Mouse (Mus musculus) liver, embryonic 12.5 days (tissue): Measurements from ENCODE around the gene Ltv1. TPM values are rescaled to one million over a fixed set of nuclear protein-coding genes. Genes with fewer than 3 reads are reported as not detected.
"Not testable (repeated sequence)": the region's sequence is repeated elsewhere in the genome, so short reads cannot be mapped to it uniquely, and the experiment has no call there.

Experiments used
- ATAC-seq: fragments of 200-750 bp; cut with Nextera tagmentation; 2 replicates; pipeline ENCODE4 v1.8.0; 2017; ENCODE audit warnings: moderate number of reproducible peaks, mild to moderate bottlenecking, moderate library complexity
- H3K27ac ChIP-seq: fragments of 300-500 bp; sonication (generic); 2 replicates; pipeline ENCODE4 v1.5.1; 2016; ENCODE audit warnings: mild to moderate bottlenecking
- H3K27me3 ChIP-seq: fragments of 300-500 bp; sonication (generic); replicated peaks from 2 replicates; pipeline ENCODE4 v1.6.1; 2016; ENCODE audit warnings: mild to moderate bottlenecking, moderate library complexity
- H3K36me3 ChIP-seq: fragments of 300-500 bp; sonication (generic); 2 replicates; pipeline ENCODE4 v1.6.1; 2016; ENCODE audit warnings: mild to moderate bottlenecking, moderate library complexity
- H3K4me1 ChIP-seq: fragments of 300-500 bp; sonication (generic); 2 replicates; pipeline ENCODE4 v1.6.1; 2016
- H3K4me2 ChIP-seq: fragments of 300-500 bp; sonication (generic); 2 replicates; pipeline ENCODE4 v1.6.1; 2016; ENCODE audit warnings: mild to moderate bottlenecking, moderate library complexity
- H3K4me3 ChIP-seq: fragments of 300-500 bp; sonication (generic); 2 replicates; pipeline ENCODE4 v1.5.1; 2016; ENCODE audit warnings: mild to moderate bottlenecking, moderate library complexity
- H3K9ac ChIP-seq: fragments of 300-500 bp; sonication (generic); 2 replicates; pipeline ENCODE4 v1.6.1; 2016; ENCODE audit warnings: mild to moderate bottlenecking, moderate library complexity
- H3K9me3 ChIP-seq: fragments of 300-500 bp; sonication (generic); replicated peaks from 2 replicates; pipeline ENCODE4 v1.6.1; 2016; ENCODE audit warnings: mild to moderate bottlenecking, moderate library complexity
- WGBS: fragments of 180-500 bp; shearing (Covaris S2); methylation state at CpG from one replicate; pipeline ENCODE4 v1.1.7; 2016; ENCODE audit not compliant: insufficient replicate concordance; 5-methylcytosine and 5-hydroxymethylcytosine counted together
- polyA plus RNA-seq: library from polyadenylated mRNA; unstranded; fragments of >200 nt; fragmentation: Nextera tagmentation; extraction: Ambion mirVana; gene quantifications from 2 replicates; pipeline ENCODE4 v1.2.1, GENCODE M21; 2016

Ltv1 gene
- polyA plus RNA-seq, 1 experiment from 2014 or later, result 58.3 TPM

DNA sequence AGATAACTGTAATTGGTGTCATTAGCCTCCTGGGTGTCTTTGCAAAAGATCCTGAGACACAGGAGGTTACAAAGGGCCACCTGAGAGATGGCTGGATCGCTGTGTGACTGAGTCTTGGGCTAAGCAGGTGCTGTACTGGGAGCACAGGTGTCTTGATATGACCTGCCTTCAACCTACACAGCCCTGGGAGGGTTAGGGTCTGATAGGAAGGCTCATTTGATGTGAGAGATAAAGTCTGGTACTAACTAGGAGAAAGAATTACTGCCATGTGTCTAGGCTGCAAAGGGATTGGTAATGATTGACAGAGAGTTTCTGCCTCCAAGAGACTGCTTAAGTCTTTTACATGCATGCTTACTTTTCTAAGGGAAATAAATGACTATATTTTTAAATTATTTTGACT is 27.1 kb upstream of the Ltv1 start:
- no peak for ATAC-seq
- Histone ChIP-seq H3K4me1 (peaks cover 8% of the 10 kb centered on the region; the same call in 1 of the 2 replicates), H3K4me2 (no peak overlapping the region), H3K36me3 (peaks cover 3% of the 10 kb centered on the region; the same call in 1 of the 2 replicates), H3K9ac (no peak overlapping the region), H3K27me3 (no peaks in the 10 kb centered on the region), H3K4me3 (no peak overlapping the region), H3K9me3 (no peaks in the 10 kb centered on the region), H3K27ac (no peak overlapping the region)
- WGBS, result 39% methylated on average over 1 of the region's 1 CpGs

- H3K27ac ChIP-seq, result 0 out of 2 replicates have a peak overlapping the region, but pooled peaks have one; percentile 11
- no peak for ATAC-seq
Observed at GRCm38 (mm10) chr10:13213956-13214355, 21.0 kb upstream of the Ltv1 start.

GRCm38 (mm10) chr10:13212829-13213228 is 19.9 kb upstream of the Ltv1 start:
- Histone ChIP-seq H3K27ac (no peak overlapping the region), H3K36me3 (no peaks in the 10 kb centered on the region), H3K4me2 (no peak overlapping the region), H3K9ac (no peak overlapping the region), H3K9me3 (no peaks in the 10 kb centered on the region), H3K4me1 (peaks cover 8% of the 10 kb centered on the region; the same call in 1 of the 2 replicates), H3K27me3 (no peaks in the 10 kb centered on the region), H3K4me3 (no peak overlapping the region)
- 60% methylated on average over 6 of the region's 6 CpGs for WGBS
- no peak for ATAC-seq

More at GRCm38 (mm10) chr10:13213956-13214355, 21.0 kb upstream of the Ltv1 start:
- peaks cover 8% of the 10 kb centered on the region; the same call in 1 of the 2 replicates for H3K4me1 ChIP-seq
- 70% methylated on average over 12 of the region's 12 CpGs for WGBS
- no peak overlapping the region for H3K4me3 ChIP-seq
- no peaks in the 10 kb centered on the region for H3K27me3 ChIP-seq
- H3K9me3 ChIP-seq, result no peaks in the 10 kb centered on the region
- H3K36me3 ChIP-seq, result no peaks in the 10 kb centered on the region
- no peak overlapping the region for H3K9ac ChIP-seq
- no peak overlapping the region for H3K4me2 ChIP-seq

- Histone ChIP-seq H3K27ac (no peak overlapping the region; the same call in 1 of the 2 replicates), H3K4me1 (peaks cover 8% of the 10 kb centered on the region; the same call in 1 of the 2 replicates), H3K4me2 (no peak overlapping the region), H3K9ac (no peak overlapping the region), H3K9me3 (no peaks in the 10 kb centered on the region), H3K27me3 (no peaks in the 10 kb centered on the region), H3K36me3 (no peaks in the 10 kb centered on the region), H3K4me3 (no peak overlapping the region)
- 75% methylated on average over 9 of the region's 9 CpGs for WGBS
- ATAC-seq, result no peak
Observed at GRCm38 (mm10) chr10:13212326-13212725, 19.4 kb upstream of the Ltv1 start.

DNA sequence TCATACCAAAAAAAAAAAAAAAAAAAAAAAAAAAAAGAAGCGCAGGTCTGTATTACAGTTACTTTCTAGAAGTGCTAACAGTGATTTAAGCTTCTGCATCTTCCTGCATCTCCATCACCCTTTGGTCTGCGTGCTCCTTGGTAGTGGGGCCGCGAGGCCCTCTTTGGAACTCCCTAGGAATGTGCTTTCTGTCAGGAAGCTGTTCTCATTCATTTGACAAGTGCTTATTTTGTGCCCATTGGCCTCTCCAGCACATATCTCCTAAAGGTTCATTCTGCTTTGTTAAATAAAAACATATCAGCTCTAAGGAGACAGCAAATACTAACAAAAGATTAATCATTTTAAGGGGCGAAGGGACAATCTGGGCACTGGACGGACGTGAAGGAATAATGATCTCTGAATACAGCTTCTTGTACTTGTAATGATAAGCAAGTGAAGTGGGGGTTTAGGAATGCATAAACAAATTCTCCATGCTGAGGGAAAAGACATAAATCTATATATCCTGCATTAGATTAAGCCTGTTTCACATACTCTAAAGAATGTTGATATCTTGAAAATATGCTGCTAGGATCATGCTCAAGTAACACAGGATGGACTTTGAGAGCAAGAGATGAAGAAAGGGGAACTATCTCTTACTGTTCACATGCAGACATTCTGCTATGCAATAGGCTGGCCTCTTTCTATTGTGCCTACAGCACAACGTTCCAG is 17.1 kb upstream of the Ltv1 start:
- 58% methylated on average over 8 of the region's 8 CpGs for WGBS
- Histone ChIP-seq H3K27me3 (no peaks in the 10 kb centered on the region), H3K4me3 (no peak overlapping the region), H3K4me1 (no peaks in the 10 kb centered on the region; the same call in 1 of the 2 replicates), H3K9me3 (no peaks in the 10 kb centered on the region), H3K27ac (no peak overlapping the region), H3K36me3 (no peaks in the 10 kb centered on the region), H3K9ac (no peak overlapping the region), H3K4me2 (no peak overlapping the region)
- ATAC-seq, result no peak

DNA sequence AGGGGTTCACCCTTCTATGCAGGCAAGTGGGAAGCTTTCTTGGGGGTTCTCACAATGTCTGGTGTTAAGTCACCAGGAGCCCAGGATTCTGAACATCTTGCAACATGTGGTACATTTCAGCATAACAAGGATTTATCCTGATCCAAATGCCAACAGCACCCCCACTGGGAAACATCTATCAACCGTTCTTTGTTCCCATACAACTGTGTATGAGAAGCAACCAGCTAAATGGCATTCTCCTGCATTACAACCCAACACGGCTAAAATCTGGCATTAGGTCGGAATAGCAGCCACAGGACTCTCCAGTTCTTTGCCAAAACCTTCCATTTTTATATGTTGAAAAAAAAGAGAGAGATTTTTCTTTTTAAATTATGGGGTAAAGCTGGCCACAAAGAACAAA is 16.5 kb upstream of the Ltv1 start:
- Histone ChIP-seq H3K9ac (no peak overlapping the region), H3K4me2 (no peak overlapping the region), H3K4me3 (no peak overlapping the region), H3K27me3 (no peaks in the 10 kb centered on the region), H3K4me1 (no peaks in the 10 kb centered on the region; the same call in 1 of the 2 replicates), H3K9me3 (no peaks in the 10 kb centered on the region), H3K27ac (no peak overlapping the region), H3K36me3 (no peaks in the 10 kb centered on the region)
- 72% methylated on average over 3 of the region's 3 CpGs for WGBS
- ATAC-seq, result no peak

DNA sequence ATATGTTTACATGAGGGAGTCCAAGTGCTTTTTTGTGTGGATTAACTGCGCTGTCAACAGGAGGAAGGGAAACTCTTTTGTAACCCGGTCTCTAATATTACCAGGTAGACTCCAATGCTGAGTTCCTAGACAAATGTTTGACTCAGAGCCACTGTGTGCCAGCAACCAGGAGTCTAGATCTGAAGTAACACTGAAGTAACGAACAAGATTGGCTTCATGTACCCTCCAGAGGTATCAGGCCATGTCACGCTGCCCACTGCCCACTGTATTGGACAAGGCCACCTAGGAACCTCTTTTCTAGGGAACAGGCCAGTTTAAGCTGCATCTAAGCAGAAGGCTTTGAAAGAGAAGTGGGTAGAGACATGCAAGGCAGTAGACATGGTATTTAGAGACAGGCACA is 16.1 kb upstream of the Ltv1 start:
- Histone ChIP-seq H3K4me2 (no peak overlapping the region), H3K4me1 (no peaks in the 10 kb centered on the region; the same call in 1 of the 2 replicates), H3K9me3 (no peaks in the 10 kb centered on the region), H3K9ac (no peak overlapping the region), H3K36me3 (no peaks in the 10 kb centered on the region), H3K4me3 (no peak overlapping the region), H3K27me3 (no peaks in the 10 kb centered on the region), H3K27ac (no peak overlapping the region)
- WGBS, result 81% methylated on average over 4 of the region's 4 CpGs
- ATAC-seq, result no peak

DNA sequence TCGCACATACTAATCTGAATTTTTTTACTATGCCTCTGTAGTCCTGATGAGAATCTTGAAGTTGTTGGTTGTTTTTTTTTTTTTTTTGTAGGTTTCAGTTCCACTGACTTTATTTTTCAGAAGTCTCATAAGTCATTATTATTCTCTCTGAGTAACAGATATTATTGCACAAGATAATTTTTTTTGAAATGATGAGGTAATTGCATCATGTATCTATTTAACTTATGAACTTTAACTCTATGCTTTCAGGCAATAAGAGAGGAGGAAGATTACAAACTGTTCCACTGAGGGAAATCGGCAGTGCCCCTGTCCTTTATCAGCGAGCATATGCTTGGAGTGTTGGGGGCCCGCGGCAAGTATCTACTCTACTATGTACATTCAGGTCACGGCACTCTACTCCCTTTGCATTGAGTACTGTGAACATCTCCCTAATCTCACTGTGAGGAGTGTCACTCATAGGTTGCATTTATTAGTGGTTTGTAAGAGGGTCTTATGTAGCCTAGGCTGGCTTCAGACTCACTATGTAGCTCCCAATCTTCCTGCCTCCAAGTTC is 8.8 kb upstream of the Ltv1 start:
- Histone ChIP-seq H3K27ac (peak overlapping the region; percentile 70), H3K4me2 (peak overlapping the region; percentile 36), H3K4me1 (peaks cover 13% of the 10 kb centered on the region), H3K9ac (no peak overlapping the region), H3K4me3 (no peak overlapping the region), H3K9me3 (no peaks in the 10 kb centered on the region), H3K36me3 (no peaks in the 10 kb centered on the region), H3K27me3 (no peaks in the 10 kb centered on the region)
- peak; percentile 99 for ATAC-seq
- WGBS, result 37% methylated on average over 6 of the region's 6 CpGs

- Histone ChIP-seq H3K36me3 (no peaks in the 10 kb centered on the region), H3K27ac (peak overlapping the region; percentile 58), H3K4me3 (no peak overlapping the region), H3K9me3 (no peaks in the 10 kb centered on the region), H3K27me3 (no peaks in the 10 kb centered on the region), H3K4me2 (no peak overlapping the region), H3K4me1 (peaks cover 13% of the 10 kb centered on the region), H3K9ac (no peak overlapping the region)
- ATAC-seq, result no peak
- 65% methylated on average over 3 of the region's 3 CpGs for WGBS
Observed at GRCm38 (mm10) chr10:13200862-13201261, 7.9 kb upstream of the Ltv1 start.

DNA sequence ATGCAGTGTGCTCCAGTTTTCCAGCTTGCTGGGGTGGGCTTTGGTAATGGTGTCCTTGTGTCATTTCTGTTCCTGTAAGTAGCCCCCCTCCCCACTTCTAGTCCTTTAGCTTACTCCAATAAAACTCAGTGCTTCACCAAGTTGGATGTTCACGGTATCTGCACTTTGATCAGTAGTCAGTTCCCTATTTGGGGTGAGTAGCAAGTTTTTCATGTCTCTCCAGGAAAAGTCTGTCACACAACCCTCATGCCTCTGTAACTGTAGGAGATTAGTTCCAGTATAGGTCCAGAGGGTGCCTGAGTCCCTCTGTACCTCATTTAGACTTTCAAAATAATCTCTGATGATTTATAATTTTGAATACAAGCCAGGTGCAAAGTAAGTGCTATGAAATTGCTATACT is 6.3 kb upstream of the Ltv1 start:
- H3K4me3 ChIP-seq, result no peak overlapping the region
- peaks cover 13% of the 10 kb centered on the region for H3K4me1 ChIP-seq
- no peaks in the 10 kb centered on the region for H3K36me3 ChIP-seq
- H3K9ac ChIP-seq, result no peak overlapping the region
- no peak for ATAC-seq
- H3K9me3 ChIP-seq, result no peaks in the 10 kb centered on the region
- no peaks in the 10 kb centered on the region for H3K27me3 ChIP-seq
- WGBS, result 40% methylated on average over 1 of the region's 1 CpGs
- no peak overlapping the region for H3K27ac ChIP-seq
- no peak overlapping the region for H3K4me2 ChIP-seq

DNA sequence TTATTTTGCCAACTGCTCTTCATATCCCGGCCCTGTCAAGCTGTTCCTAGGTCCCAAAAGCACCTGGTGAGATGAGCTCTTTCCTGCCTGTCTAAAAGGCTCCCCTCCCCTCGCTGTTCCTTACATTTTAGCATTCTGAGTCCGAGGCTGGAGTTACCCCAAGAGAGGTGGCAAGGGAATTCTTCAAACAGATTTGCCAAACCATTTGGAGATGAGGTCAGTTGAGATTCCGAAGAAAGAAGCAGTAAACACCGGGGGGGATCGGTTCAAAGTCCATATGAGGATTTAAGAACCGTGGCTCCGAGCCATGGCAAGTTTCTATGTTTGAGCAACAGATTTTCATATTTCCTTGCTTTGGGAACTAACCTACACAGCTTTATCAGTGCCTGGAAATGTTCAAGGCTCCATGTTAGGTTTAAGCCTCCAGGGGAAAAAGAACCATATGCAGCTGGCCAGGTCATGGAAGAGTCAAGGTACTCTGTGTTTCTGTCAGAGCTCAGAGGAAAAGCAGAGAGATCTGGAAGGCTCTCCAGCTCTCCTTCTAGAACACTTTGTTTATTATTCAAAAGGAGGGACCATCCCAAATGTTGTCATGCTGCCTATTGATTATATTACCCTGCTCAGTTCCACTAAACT is 4.0 kb upstream of the Ltv1 start:
- Histone ChIP-seq H3K36me3 (no peaks in the 10 kb centered on the region), H3K4me1 (peaks cover 20% of the 10 kb centered on the region), H3K9me3 (no peaks in the 10 kb centered on the region), H3K27me3 (no peaks in the 10 kb centered on the region), H3K4me3 (no peak overlapping the region), H3K4me2 (no peak overlapping the region), H3K9ac (no peak overlapping the region), H3K27ac (no peak overlapping the region)
- 69% methylated on average over 8 of the region's 8 CpGs for WGBS
- no peak for ATAC-seq

GRCm38 (mm10) chr10:13193496-13193895 is 528 bp upstream of the Ltv1 start:
- H3K27ac ChIP-seq, H3K27me3 ChIP-seq, H3K9me3 ChIP-seq, ATAC-seq, H3K9ac ChIP-seq: not testable (repeated sequence)
- Histone ChIP-seq H3K4me1 (peaks cover 17% of the 10 kb centered on the region), H3K4me3 (peak overlapping the region; percentile 79), H3K4me2 (peak overlapping the region; percentile 75), H3K36me3 (peaks cover 34% of the 10 kb centered on the region)
- 77% methylated on average over 7 of the region's 7 CpGs for WGBS
